Mouse (Mus musculus) embryonic facial prominence, embryonic 10.5 days (tissue): ENCODE results near the gene Ung. TPM values are rescaled to one million over a fixed set of nuclear protein-coding genes. Genes with fewer than 3 reads are reported as not detected.

Experiments used
- DNase-seq: peaks from one replicate; pipeline ENCODE4 v3.0.0-alpha.2; 2017; ENCODE audit warnings: low spot score
- H3K27ac ChIP-seq: fragments of 300-500 bp; sonication (generic); replicated peaks from 2 replicates; pipeline ENCODE4 v1.5.1; 2016; ENCODE audit warnings: mild to moderate bottlenecking
- H3K27me3 ChIP-seq: fragments of 300-500 bp; sonication (generic); replicated peaks from 2 replicates; pipeline ENCODE4 v1.6.1; 2016; ENCODE audit warnings: low read depth, mild to moderate bottlenecking; ENCODE audit not compliant: poor library complexity, severe bottlenecking
- H3K36me3 ChIP-seq: fragments of 300-500 bp; sonication (generic); replicated peaks from 2 replicates; pipeline ENCODE4 v1.6.1; 2016; ENCODE audit warnings: mild to moderate bottlenecking, moderate library complexity
- H3K4me1 ChIP-seq: fragments of 300-500 bp; sonication (generic); 2 replicates; pipeline ENCODE4 v1.6.1; 2016
- H3K4me3 ChIP-seq: fragments of 300-500 bp; sonication (generic); 2 replicates; pipeline ENCODE4 v1.5.1; 2016; ENCODE audit warnings: mild to moderate bottlenecking, moderate library complexity
- H3K9me3 ChIP-seq: fragments of 300-500 bp; sonication (generic); 2 replicates; pipeline ENCODE4 v1.6.1; 2016; ENCODE audit warnings: mild to moderate bottlenecking
- WGBS: fragments of 180-500 bp; shearing (Covaris S2); methylation state at CpG from one replicate; pipeline ENCODE4 v1.1.7; 2016; 5-methylcytosine and 5-hydroxymethylcytosine counted together
- polyA plus RNA-seq: library from polyadenylated mRNA; unstranded; fragments of >200 nt; fragmentation: Nextera tagmentation; extraction: Ambion mirVana; gene quantifications from 2 replicates; pipeline ENCODE4 v1.2.1, GENCODE M21; 2016

Ung gene
- polyA plus RNA-seq, 1 experiment from 2014 or later, result 76.0 TPM

DNA sequence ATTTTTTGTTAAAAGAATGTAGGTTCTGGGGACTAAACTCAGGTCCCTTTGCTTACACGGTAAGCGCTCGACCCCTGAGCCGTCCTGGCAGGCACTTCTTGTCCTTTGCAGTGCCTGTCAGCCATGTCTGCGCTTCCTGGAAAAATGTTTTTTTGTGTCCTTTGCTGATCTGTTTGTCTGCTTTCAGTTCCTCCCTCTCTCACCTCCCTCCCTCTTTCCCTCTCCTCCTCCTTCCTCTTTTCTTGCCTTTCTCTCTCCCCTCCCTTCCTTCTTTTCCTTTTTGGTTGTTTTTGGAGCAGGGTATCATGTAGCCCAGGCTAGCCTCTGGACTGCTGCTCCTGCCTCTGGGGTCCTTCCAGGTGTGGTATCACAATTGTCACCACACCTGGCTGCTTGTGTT is 15.2 kb upstream of the Ung start:
- Histone ChIP-seq H3K4me1 (no peaks in the 10 kb centered on the region), H3K27ac (no peak overlapping the region), H3K9me3 (no peaks in the 10 kb centered on the region), H3K36me3 (peaks cover 100% of the 10 kb centered on the region), H3K4me3 (no peak overlapping the region), H3K27me3 (no peaks in the 10 kb centered on the region)
- DNase-seq, result no peak
- WGBS, result 88% methylated on average over 5 of the region's 5 CpGs

DNA sequence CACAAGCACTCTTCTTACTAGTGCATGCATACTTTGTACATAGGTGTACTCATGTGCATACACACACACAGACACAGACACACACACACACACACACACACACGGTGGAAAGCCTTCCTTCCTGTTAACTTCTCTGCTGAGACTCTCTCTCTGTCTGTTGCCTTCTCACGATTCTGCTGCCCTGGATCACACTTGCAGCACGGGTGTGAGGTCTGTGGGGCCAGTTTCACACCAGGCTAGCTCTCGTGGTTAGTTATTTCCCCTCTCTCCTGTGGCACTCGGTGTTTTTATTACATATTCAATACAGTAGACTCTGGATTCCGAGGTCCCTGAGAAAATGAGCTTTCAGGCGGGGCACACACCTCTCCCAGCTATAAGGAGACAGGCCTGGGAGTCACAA is 13.6 kb upstream of the Ung start:
- 0 out of 2 replicates have a peak, but pooled peaks cover 2% of the 10 kb centered on the region for H3K4me1 ChIP-seq
- no peak overlapping the region for H3K27ac ChIP-seq
- no peak overlapping the region for H3K4me3 ChIP-seq
- DNase-seq, result no peak
- WGBS, result 87% methylated on average over 7 of the region's 7 CpGs
- H3K27me3 ChIP-seq, result no peaks in the 10 kb centered on the region
- no peaks in the 10 kb centered on the region for H3K9me3 ChIP-seq
- peaks cover 100% of the 10 kb centered on the region for H3K36me3 ChIP-seq

DNA sequence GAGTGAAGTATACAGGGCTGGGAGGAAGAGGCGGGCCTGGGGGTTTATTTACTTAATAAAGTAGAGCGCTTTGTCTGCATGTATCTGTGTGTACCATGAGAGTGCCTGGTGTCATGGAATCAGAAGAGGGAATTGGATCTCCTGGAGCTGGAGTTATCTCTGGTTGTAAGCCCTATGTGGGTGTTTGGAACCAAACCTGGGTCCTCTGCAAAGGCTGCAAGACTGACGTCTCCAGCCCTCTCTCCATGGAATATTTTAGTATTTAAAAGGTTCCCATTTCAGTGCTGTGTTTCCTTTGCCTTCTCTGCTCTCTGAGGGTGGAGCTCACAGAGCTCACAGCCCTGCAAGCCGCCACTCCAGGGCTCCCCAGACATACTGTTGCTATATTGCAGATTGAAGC is 10.4 kb upstream of the Ung start:
- Histone ChIP-seq H3K4me1 (0 out of 2 replicates have a peak, but pooled peaks cover 2% of the 10 kb centered on the region), H3K27me3 (no peaks in the 10 kb centered on the region), H3K27ac (no peak overlapping the region), H3K9me3 (no peaks in the 10 kb centered on the region), H3K36me3 (peaks cover 100% of the 10 kb centered on the region), H3K4me3 (no peak overlapping the region)
- DNase-seq, result no peak
- WGBS, result 83% methylated on average over 4 of the region's 4 CpGs

DNA sequence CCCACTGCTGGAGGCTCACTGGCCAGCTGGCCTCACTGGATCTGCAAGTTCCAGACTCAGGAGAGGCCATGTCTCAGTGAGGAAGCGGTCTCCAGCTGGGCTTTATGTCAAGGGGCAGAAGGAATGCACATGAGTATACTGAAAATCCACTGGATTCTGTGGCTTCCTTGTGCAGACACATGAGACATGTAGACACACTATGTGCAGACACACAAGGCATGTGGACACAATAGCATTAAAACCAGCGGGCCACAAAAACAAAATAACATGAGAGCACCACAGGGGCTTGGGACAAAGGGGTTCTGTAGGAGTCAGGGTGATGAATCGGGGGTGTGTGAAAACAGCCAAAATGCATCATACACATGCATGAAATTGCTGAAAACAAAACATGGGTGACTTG is 4.2 kb upstream of the Ung start:
- no peak for DNase-seq
- H3K36me3 ChIP-seq, result peaks cover 52% of the 10 kb centered on the region
- H3K27me3 ChIP-seq, result no peaks in the 10 kb centered on the region
- H3K4me3 ChIP-seq, result no peak overlapping the region
- 88% methylated on average over 3 of the region's 3 CpGs for WGBS
- peaks cover 25% of the 10 kb centered on the region for H3K4me1 ChIP-seq
- H3K27ac ChIP-seq, result no peak overlapping the region
- no peaks in the 10 kb centered on the region for H3K9me3 ChIP-seq

DNA sequence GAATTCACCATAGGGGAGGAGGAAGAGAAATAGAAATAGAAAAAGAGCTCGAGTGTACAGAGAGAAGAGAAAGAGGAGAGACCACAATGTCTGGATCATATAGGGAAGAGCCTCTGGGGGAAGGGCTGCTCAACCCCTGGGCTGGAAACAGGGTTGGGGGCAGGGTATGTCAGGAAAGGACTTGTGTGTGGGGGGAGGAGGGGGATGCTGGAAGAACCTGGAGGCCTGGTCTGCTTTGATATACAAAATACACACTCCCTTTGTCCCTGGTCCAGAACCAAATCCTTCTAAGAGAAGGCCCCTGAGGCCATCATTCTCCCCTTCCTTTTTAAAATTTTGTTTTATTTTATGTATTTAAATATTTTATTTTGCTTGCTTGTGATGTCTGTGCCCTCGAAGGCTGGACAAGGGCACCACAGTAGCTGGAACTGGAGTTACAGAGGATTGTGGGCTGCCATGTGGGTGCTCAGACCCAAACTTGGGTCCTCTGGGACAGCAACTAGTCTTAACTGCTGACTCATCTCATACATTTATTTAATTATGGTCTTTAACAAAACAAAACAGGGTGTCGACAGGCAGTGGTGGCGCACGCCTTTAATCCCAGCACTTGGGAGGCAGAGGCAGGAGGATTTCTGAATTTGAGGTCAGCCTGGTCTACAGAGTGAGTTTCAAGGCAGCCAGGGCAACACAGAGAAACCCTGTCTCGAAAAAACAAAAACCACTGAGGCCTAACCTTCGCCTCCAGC is 3.5 kb upstream of the Ung start:
- H3K4me1 ChIP-seq, result peaks cover 32% of the 10 kb centered on the region
- H3K4me3 ChIP-seq, result peak overlapping the region; percentile 78
- no peak for DNase-seq
- H3K36me3 ChIP-seq, result peaks cover 46% of the 10 kb centered on the region
- H3K27me3 ChIP-seq, result no peaks in the 10 kb centered on the region
- no peaks in the 10 kb centered on the region for H3K9me3 ChIP-seq
- H3K27ac ChIP-seq, result no peak overlapping the region; the same call in 1 of the 2 replicates
- 84% methylated on average over 7 of the region's 7 CpGs for WGBS

DNA sequence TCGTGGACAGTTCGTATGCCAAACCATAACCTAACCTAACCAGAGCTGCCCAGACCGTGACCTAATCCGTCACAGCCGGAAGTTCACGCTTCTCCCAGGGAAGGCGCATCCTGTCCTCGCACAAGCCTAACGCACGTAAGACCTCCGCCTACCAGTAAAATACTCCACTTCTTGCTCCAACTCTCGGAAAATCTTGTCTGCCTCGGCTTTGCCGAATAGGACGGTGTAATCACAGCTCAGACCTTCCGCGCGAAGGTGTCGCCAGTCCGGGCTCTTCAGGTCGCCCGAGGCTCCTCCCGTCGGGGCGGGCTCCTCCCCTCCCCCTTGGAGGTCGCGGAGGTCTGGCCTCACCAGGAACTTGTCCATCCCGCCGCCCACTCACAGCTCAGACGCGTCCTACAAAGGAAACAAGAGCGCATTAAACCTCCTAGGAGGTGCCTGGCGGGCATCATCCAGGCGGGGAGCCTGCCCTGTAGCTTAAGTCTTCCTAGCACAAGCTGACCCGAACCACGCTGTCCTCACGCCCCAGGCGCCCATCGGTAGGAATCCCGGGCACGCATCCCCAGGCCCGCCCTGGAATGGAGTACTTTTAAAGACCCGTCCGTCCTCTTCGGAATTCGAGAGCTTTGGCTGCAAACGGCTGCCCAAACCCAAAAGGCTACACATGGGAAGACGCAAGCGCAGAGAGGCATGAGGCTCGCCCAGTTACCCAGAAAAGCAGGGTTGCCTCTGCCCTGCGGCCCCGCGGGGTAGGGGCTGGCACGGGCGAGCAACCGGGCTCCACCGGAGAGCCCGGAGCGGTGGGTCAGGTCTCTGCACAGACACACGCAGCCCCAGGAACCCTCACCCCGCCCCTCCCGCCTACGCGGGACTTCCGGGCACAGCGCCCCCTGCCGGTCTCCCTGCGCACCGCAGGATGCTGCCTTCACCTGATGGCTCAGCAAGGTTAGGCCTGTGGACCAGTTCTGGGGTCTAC is 2.5 kb upstream of the Ung start, which contains the start of gene Alkbh2:
Gene Alkbh2, minus strand, starts transcription at position 845 of the 976 bp plus-strand sequence.
- DNase-seq, result peak; percentile 95
- peaks cover 42% of the 10 kb centered on the region for H3K4me1 ChIP-seq
- H3K27me3 ChIP-seq, result no peaks in the 10 kb centered on the region
- peak within 1 kb of the TSS; percentile 93 for H3K27ac ChIP-seq
- no peaks in the 10 kb centered on the region for H3K9me3 ChIP-seq
- WGBS, result under 1% methylated on average over 69 of the region's 69 CpGs
- peaks cover 39% of the 10 kb centered on the region for H3K36me3 ChIP-seq
- peak within 1 kb of the TSS; percentile 78 for H3K4me3 ChIP-seq

DNA sequence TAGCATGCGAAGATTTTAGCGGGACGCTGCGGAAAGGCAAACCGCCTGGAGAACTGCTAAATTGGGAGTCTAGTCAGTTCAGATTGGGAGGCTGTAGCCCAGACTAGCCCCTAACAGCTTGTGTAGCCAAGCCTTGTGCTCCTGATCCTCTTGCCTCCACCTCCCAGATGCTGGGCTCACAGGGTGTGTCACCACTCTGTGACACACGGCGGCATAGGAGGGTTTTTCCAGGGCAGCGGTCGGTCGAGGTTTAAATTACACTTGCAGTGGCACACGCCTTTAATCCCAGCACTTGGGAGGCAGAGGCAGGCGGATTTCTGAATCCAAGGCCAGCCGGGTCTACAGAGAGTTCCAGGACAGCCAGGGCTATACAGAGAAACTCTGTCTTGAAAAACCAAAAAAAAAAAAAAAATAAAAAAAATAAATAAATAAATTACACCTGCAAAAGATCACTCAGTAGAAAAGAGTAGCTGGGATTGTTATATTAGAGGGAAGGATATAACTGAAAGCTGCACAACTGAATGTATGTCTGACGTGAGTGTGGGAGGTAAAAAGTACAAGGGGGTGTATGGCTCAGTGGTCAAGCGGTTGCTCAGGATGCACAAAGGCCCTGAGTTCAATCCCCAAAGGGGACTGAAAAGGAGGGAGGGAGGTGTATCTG is 506 bp upstream of the Ung start:
- no peak for DNase-seq
- H3K27ac ChIP-seq, result no peak overlapping the region
- H3K4me3 ChIP-seq, result peak overlapping the region; percentile 82
- 83% methylated on average over 15 of the region's 15 CpGs for whole genome bisulfite sequencing
- no peaks in the 10 kb centered on the region for H3K9me3 ChIP-seq
- H3K36me3 ChIP-seq, result peaks cover 39% of the 10 kb centered on the region
- H3K27me3 ChIP-seq, result no peaks in the 10 kb centered on the region
- peaks cover 62% of the 10 kb centered on the region for H3K4me1 ChIP-seq

DNA sequence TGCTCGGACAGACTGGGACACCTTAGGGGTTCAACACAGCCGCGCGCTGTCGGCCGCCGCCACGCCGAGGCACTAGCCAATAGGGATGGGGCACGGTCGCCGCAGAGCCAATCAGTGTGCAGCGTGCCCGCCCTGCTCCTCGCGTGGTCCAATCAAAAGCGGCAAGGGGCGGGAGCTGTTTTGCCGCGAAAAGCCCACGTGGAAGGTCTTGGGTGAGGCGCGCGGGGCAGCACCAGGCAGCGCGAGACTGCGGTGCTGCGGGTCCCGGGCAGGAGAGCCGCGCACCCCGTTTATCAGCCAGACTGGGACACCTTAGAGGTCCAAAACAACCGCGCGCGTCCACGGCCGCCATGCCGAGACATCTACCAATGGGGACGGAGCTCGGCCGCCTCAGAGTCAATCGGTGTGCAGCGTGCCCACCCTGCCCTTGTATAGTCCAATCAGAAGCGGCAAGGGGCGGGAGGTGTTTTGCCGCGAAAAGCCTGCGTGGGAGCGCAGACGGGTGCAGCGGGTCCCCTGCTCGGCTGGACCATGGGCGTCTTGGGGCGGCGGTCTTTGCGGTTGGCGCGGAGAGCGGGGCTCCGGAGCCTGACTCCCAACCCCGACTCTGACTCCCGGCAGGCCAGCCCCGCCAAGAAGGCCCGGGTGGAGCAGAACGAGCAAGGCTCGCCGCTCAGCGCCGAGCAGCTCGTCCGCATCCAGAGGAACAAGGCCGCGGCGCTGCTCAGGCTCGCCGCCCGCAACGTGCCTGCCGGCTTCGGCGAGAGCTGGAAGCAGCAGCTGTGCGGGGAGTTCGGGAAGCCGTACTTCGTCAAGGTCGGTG is 723 bp downstream of the Ung start:
- H3K27me3 ChIP-seq, result no peaks in the 10 kb centered on the region
- peak; percentile 95 for DNase-seq
- under 1% methylated on average over 87 of the region's 87 CpGs for WGBS
- peak overlapping the region; percentile 81 for H3K27ac ChIP-seq
- peak overlapping the region; percentile 82 for H3K4me3 ChIP-seq
- no peaks in the 10 kb centered on the region for H3K9me3 ChIP-seq
- peaks cover 39% of the 10 kb centered on the region for H3K36me3 ChIP-seq
- peaks cover 62% of the 10 kb centered on the region for H3K4me1 ChIP-seq

DNA sequence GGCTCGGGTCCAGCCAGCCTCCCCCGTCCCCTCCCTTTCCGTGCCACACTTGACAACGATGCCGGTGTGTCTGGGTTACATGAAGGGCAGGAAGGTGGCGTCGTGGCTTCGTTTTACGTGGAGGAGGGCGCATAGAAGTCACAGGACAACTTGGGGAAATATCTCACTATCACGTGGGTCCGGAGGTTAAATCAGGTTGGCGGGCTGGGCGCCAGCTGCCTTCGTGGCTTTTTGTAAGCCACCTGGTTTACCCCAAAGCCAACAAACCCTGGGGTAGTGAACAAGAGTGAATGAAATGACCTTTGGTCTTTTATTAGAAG is 1.3 kb downstream of the Ung start:
- WGBS, result under 1% methylated on average over 15 of the region's 15 CpGs
- peaks cover 60% of the 10 kb centered on the region for H3K4me1 ChIP-seq
- H3K27me3 ChIP-seq, result no peaks in the 10 kb centered on the region
- H3K27ac ChIP-seq, result peak overlapping the region; percentile 81
- peak overlapping the region; percentile 82 for H3K4me3 ChIP-seq
- no peaks in the 10 kb centered on the region for H3K9me3 ChIP-seq
- peaks cover 44% of the 10 kb centered on the region for H3K36me3 ChIP-seq
- no peak for DNase-seq

DNA sequence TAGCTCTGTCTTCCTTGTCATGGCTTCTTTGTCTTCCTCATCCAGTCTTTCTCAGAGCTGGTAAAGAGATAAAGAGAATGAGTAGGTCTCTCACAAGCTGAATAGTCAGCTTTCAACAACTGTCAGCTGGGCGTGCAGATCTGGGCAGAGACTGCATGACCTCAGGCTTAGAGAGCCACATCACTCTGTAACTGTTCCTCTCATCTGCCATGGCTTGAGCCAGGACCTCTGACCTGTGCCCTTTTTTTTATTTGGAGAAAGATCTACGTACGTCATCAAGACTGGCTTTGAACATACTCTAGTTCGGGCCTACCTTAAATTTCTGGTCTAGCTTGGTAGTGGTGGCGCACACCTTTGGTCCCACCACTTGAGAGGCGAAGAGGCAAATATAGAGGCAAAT is 2.7 kb downstream of the Ung start:
- peaks cover 49% of the 10 kb centered on the region for H3K4me1 ChIP-seq
- H3K9me3 ChIP-seq, result no peaks in the 10 kb centered on the region
- H3K36me3 ChIP-seq, result peaks cover 55% of the 10 kb centered on the region
- 0 out of 2 replicates have a peak overlapping the region, but pooled peaks have one; percentile 82 for H3K4me3 ChIP-seq
- 78% methylated on average over 6 of the region's 6 CpGs for WGBS
- no peak for DNase-seq
- no peaks in the 10 kb centered on the region for H3K27me3 ChIP-seq
- no peak overlapping the region for H3K27ac ChIP-seq

DNA sequence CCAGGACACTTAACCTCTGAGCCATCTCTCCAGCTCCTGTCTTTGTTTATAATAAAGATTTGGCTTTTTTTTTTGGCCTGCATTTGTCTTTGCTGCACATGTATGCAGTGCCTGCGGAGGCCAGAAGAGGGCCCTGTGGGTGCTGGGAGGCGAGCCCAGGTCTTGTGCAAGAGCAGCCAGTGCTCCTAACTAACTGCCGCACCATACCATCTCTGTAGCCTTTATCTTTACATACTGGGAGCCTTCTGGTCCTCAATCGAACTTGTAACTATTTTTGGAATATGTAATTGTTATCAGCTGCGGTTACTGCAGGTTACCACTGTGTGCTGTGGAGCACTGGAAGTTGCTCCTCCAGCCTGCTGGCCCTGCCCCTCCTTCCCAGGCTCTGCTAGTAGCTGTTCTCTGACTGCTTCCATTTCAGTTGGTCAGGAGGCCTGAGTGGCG is 3.9 kb downstream of the Ung start:
- Histone ChIP-seq H3K27ac (no peak overlapping the region; the same call in 1 of the 2 replicates), H3K36me3 (peaks cover 68% of the 10 kb centered on the region), H3K4me1 (peaks cover 52% of the 10 kb centered on the region), H3K27me3 (no peaks in the 10 kb centered on the region), H3K4me3 (no peak overlapping the region), H3K9me3 (no peaks in the 10 kb centered on the region)
- WGBS, result 51% methylated on average over 6 of the region's 6 CpGs
- peak; percentile 58 for DNase-seq
